Mouse (Mus musculus): ENCODE results near the gene 4930524B15Rik.
"Not testable (repeated sequence)": the region's sequence is repeated elsewhere in the genome, so short reads cannot be mapped to it uniquely, and the experiment has no call there.

4930524B15Rik gene

GRCm38 (mm10) chr11:31983249-31983648, 17.9 kb downstream of the 4930524B15Rik start:
- DNase-seq (ENCODE audit: low spot score in 2 of 2) = no peak

DNA sequence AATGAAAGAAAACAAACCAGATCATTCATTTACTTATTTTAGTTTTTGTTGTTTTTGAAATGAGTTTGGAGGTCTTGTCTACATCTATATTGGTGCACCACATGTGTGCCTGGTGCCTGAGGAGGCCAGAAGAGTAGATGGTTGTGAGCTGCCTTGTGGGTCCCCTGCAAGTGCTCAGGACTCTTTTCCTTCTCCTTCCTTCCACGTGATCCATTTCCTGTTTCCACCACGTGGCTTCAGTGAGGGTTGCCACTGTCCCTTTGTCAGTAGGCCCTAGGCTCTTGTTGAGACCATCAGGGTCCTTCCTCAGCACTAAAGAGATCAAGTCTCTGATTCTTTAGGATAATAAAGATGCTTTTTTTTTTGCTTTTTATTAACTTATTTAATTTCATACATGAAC, 19.4 kb downstream of the 4930524B15Rik start:
- DNase-seq (ENCODE audit: low spot score in 2 of 2) = no peak

- DNase-seq (ENCODE audit: low spot score in 2 of 2) = no peak
Observed at GRCm38 (mm10) chr11:31992535-31992934, 27.1 kb downstream of the 4930524B15Rik start.

GRCm38 (mm10) chr11:31999716-32000115, 34.3 kb downstream of the 4930524B15Rik start:
- DNase-seq (ENCODE audit: low spot score in 2 of 2) = no peak

GRCm38 (mm10) chr11:32000281-32000680, 34.9 kb downstream of the 4930524B15Rik start, which contains the start of gene Nsg2:
Gene Nsg2, plus strand, starts transcription at chr11:32000463.
- DNase-seq (ENCODE audit: low spot score in 2 of 2) = peak; percentile 90 to 91

- DNase-seq (ENCODE audit: low spot score in 2 of 2) = no peak
Observed at GRCm38 (mm10) chr11:32001181-32001910, 36.0 kb downstream of the 4930524B15Rik start.

DNA sequence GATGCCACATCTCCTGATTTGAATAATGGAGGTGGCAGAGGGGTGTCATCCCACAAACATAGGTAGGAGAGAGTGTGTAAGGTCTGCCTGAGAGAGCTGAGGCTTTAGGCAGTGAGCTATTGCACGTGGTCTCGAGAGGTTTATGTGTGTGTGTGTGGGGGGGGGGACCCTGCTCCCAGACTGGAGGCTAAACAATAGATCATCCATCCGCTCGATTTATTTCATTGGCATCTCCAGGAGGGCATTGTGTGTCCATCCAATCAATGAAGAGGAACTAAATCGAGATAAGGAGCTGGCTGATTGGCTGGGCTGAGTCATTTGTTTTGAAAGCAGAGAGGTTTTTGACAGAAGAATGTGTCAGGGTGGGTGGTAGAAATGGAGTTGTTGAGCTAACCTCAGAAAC, 37.3 kb downstream of the 4930524B15Rik start:
- peak in 1 of 2 experiments; percentile 50 for DNase-seq (ENCODE audit: low spot score in 2 of 2)

DNA sequence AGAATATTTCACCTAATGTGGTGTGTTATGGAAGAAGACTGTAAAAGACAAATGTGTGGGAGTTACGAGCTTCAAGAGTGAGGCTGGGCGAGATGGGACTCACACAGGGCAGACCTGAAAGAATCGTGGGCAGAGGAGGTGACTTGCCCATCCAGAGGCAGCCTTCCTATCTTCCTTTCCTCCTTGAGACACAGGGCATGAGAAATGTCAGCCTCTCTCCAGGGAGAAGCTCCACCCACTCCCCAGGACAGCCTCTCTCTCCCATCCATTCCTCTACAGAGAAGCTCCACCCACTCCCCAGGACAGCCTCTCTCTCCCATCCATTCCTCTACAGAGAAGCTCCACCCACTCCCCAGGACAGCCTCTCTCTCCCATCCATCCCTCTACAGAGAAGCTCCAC, 42.7 kb downstream of the 4930524B15Rik start:
- DNase-seq (ENCODE audit: low spot score in 2 of 2) = not testable (repeated sequence)

GRCm38 (mm10) chr11:32008852-32009251, 43.5 kb downstream of the 4930524B15Rik start:
- DNase-seq (ENCODE audit: low spot score in 2 of 2) = no peak

GRCm38 (mm10) chr11:32009961-32010662, 44.7 kb downstream of the 4930524B15Rik start:
- no peak for DNase-seq (ENCODE audit: low spot score in 2 of 2)

DNA sequence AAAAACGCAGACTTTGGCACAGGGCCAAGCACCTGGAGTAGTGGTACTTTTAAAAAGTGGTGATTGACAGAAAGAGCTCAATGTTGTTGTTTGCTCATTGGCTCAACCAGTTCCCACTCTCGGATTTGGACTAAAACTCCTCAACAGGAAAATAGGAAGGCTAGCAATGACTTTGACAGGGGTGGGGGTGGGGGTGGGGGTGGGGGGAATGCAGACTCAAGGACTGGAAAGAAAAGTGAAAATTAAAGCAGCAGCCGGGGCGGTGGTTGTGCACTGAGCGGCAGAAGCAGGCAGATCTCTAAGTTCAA, 45.2 kb downstream of the 4930524B15Rik start:
- no peak for DNase-seq (ENCODE audit: low spot score in 2 of 2)

DNA sequence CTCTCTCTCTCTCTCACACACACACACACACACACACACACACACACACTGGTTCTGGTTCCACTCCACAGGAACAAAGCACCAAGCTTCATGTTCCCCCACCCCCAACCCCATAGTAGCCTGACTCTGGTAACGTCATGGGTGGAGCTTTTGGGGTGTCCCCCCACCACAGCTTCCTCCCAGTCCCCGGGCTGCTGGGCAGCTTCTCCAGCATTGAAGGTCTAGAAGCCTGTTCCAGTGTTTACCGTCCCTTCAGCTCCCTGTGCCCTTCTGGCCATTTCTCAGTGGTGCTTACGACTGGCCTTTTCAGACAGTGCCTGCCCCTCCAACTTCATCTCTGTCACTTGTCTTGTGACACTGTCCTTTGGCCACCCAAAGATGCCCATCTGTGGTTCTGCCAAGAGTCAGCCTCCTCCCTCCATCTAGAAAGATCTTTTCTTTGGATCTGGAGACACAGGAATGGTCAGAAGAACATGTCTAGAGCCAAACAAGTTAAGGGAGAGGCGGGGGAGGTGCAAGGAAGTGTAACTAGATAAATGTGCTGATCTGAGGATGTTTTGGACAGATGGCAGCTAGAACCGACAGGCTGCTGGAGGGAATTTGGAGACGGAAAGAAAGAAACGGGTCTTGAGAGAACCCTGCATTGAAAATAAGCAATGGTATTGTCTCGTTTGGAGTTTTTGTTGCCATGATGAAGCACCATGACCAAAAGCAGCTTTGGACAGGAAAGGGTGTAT, 46.6 kb downstream of the 4930524B15Rik start:
- DNase-seq (ENCODE audit: low spot score in 2 of 2) = peak in 1 of 2 experiments; percentile 59

- no peak for DNase-seq (ENCODE audit: low spot score in 2 of 2)
Observed at GRCm38 (mm10) chr11:32013014-32013427, 47.6 kb downstream of the 4930524B15Rik start.

GRCm38 (mm10) chr11:32013561-32013960, 48.2 kb downstream of the 4930524B15Rik start:
- DNase-seq (ENCODE audit: low spot score in 2 of 2) = no peak

DNA sequence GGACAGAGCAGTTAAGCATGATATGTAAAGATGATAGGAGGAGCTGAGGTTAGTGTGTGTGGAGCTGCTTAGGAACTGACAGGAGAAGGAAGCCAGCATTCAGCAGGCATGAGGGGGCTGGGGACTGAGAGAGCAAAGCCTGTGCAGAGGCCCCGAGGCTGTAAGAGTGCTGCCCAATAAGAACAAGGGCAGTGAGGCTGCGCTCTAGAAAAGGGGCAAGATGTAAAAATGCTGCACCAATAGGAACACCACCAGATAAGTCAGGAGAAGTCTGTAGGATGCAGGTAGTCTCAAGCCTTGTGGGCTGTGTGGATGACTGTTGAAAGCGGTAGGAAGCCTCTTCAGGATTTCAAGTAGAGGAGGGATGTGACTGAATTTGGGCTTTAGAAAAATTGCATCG, 52.8 kb downstream of the 4930524B15Rik start:
- DNase-seq (ENCODE audit: low spot score in 2 of 2) = no peak

DNA sequence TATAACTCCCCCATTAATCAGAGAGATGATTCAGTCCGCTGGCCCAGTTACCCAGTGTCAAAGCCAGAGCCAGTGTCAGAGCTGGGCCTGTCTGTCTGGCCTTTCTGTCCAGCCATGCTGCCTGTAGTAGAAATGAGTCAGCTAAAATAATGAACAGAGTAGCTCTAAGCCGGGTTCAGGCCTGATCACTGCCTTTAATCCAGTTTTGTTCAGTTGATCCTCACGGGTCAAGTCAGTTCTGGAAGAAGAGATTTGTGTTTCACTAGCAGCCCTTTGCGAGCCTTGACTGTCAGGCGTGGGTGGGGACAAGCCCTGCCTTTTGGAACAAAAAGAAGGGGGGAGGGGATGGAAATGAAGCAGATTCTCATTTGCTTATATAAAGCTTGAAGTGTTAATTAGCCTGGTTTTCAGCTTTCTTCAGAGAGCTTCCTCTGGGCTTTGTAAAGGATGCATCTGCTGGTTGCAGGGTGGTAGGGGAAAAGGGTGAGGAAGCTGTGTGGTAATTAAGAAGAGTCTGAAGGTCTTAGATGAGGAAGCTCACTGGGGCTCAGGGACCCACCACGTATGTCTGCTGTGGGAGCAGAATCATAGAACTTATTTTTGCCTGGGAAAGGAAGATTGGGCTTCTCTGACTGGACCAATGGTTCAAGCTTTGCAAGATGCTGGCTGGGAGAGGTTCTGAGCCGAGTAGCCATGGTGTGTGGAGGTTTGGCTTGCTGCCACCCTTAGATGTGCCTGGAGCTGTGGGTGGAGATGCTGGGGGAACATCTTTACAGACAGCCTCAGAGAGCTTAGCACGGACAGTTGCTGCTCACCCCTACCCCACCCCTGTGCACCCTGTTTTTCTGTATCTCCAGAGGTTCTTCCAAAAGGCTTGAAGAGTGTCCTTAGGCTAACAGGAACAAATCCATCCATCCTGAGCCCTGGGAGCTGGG, 54.9 kb downstream of the 4930524B15Rik start:
- peak in 1 of 2 experiments; percentile 34 for DNase-seq (ENCODE audit: low spot score in 2 of 2)

- DNase-seq (ENCODE audit: low spot score in 2 of 2) = no peak
Observed at GRCm38 (mm10) chr11:32026634-32027033, 61.2 kb downstream of the 4930524B15Rik start.

DNA sequence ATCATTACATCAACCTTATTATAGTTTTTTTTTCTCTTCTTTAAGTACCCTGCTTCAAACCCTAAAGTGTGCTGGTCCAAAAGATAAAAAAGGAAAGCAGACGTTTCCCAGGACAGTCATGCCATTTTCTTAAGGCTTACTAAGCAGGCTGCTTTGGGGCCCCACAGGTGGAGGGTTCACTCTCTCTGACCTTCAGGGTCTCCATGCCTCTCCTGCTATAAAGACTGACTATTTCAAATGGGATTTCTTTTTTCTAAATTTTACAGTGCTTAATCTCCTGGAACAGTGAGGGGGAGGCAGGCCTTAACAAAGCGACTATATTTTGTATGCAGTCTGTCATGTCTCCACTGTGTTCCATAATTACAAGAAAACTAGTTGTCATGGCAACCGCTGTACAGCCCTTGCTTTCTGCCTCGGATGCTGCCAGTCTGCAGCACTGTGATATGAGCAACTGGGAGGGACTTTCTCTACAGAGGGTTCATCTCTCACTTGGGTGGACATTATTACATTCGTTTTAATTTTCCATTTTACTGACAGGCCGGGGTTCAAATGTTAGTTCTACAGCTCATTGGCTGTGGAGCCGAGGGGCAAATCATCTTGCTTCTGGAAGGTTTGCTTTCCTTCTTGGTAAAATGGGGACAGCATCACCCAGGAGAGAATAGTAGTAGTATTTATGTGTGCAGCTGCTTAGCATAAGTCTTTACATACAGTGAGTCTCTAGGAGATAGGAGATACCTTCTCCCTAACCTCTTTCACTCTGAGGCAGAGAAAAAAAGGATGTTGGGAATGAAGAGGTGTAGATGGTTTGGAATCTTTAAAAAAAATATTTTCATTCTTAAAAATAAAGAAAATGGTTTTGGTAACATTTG, 62.3 kb downstream of the 4930524B15Rik start:
- peak in 1 of 2 experiments; percentile 75 for DNase-seq (ENCODE audit: low spot score in 2 of 2)

DNA sequence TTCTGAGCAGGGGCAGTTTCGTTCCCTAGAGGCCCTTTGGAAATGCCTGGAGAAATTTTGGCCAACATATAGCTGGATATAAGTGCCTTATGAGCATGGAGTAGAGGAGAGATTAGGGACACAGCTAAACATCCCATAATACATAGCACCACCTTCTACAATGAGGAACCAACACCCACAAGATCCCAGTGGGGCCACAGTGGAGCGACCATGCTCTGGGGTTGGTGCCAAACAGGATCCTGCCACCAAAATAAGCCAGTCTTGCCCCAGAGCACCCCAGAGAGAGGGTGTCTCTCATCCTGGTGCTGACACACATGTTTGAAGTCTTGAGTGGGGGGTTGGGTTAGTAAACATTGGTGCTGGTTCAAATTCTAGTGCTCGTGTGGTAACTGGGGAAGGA, 63.2 kb downstream of the 4930524B15Rik start:
- no peak for DNase-seq (ENCODE audit: low spot score in 2 of 2)
